Comparison of ENCODE assay signal across 16 mouse cellular contexts in genomic region chr15:81847861-81848260, GRCm38 (mm10). TPM values are rescaled to one million over a fixed set of nuclear protein-coding genes. Genes with fewer than 3 reads are reported as not detected.
DNase-seq lines count a peak whose midpoint lies in the region; ATAC-seq and TF ChIP-seq lines count a peak whose summit lies in the region.
"Had no signal": no experiment of that assay in that cellular context is flagged by ENCODE, and none has a peak within 500 bp of the region (broad histone marks: within the 10 kb centered on the region; RNA-seq: fewer than 3 reads in every experiment).

No protein-coding gene starts in this region.

- peak overlapping the region; percentile 74 for H3K27ac ChIP-seq in liver, adult 2 months (replicated peaks; ENCODE audit: insufficient read depth, low read depth, low read length)
- H3K27ac ChIP-seq in liver, embryonic 11.5 days (ENCODE audit: low read depth, low read length): no peak overlapping the region
- H3K27ac ChIP-seq in stomach, postnatal 0 days (replicated peaks): 0 out of 2 replicates have a peak overlapping the region, but pooled peaks have one; percentile 20
- H3K27ac ChIP-seq: embryonic facial prominence, embryonic 10.5 days; forebrain, embryonic 10.5 days; heart, embryonic 13.5 days; hindbrain, embryonic 13.5 days; hindbrain, postnatal 0 days had no signal

- no peak overlapping the region for H3K4me3 ChIP-seq in liver, adult 2 months (ENCODE audit: insufficient read depth, low read depth, low read length)
- no peak overlapping the region for H3K4me3 ChIP-seq in liver, embryonic 11.5 days (ENCODE audit: low read depth, low read length)
- H3K4me3 ChIP-seq in stomach, postnatal 0 days (ENCODE audit: low read depth, low read length): no peak overlapping the region
- H3K4me3 ChIP-seq: embryonic facial prominence, embryonic 10.5 days; erythroblast, embryonic 14.5 days; forebrain, embryonic 10.5 days; heart, embryonic 13.5 days; hindbrain, embryonic 13.5 days had no signal

- H3K27me3 ChIP-seq in liver, adult 2 months (ENCODE audit: control insufficient read depth, insufficient read depth, low read length): no peaks in the 10 kb centered on the region
- H3K27me3 ChIP-seq in liver, embryonic 11.5 days (replicated peaks; ENCODE audit: control insufficient read depth, insufficient read depth, low read length): no peaks in the 10 kb centered on the region
- no peaks in the 10 kb centered on the region for H3K27me3 ChIP-seq in stomach, postnatal 0 days (ENCODE audit: control insufficient read depth, insufficient read depth, low read length)
- H3K27me3 ChIP-seq: heart, embryonic 13.5 days; hindbrain, embryonic 13.5 days had no signal

- WGBS in liver, adult 2 months: 87% methylated on average over 5 of the region's 5 CpGs
- 85% methylated on average over 5 of the region's 5 CpGs for WGBS in liver, embryonic 11.5 days
- 69% methylated on average over 5 of the region's 5 CpGs for WGBS in stomach, postnatal 0 days

- no peak for TF ChIP-seq POLR2A in liver, adult 2 months (IDR thresholded peaks at IDR 0.05; ENCODE audit: extremely low read depth, insufficient read depth, low read length)

- intact Hi-C loops in heart, postnatal 10 days (cut with DNase I): no loop called here

- H3K4me1 ChIP-seq in liver, adult 2 months (ENCODE audit: control insufficient read depth, insufficient read depth, low read length): peaks cover 51% of the 10 kb centered on the region
- 0 out of 2 replicates have a peak, but pooled peaks cover 5% of the 10 kb centered on the region for H3K4me1 ChIP-seq in liver, embryonic 11.5 days (replicated peaks; ENCODE audit: control insufficient read depth, insufficient read depth, low read length)
- no peaks in the 10 kb centered on the region for H3K4me1 ChIP-seq in stomach, postnatal 0 days (replicated peaks; ENCODE audit: control insufficient read depth, insufficient read depth)
- H3K4me1 ChIP-seq: embryonic facial prominence, embryonic 10.5 days; hindbrain, embryonic 13.5 days had no signal

- DNase-seq in cerebellum, adult 11-12 months: peak; percentile 47
- no peak for DNase-seq in cerebellum, postnatal 10 days
- DNase-seq in heart, adult 11 months: peak; percentile 93
- DNase-seq in heart, postnatal 10 days: no peak
- no peak for DNase-seq in liver, adult 2 months (ENCODE audit: extremely low read depth, low read depth, low spot score)
- DNase-seq in liver, embryonic 11.5 days (ENCODE audit: low spot score): no peak
- DNase-seq in stomach, postnatal 0 days (ENCODE audit: low spot score): no peak
- no peak for DNase-seq in thymus, postnatal 36 days
- DNase-seq: gastrocnemius, postnatal 14 days had no signal

- peaks cover 35% of the 10 kb centered on the region for H3K36me3 ChIP-seq in liver, adult 2 months (ENCODE audit: control insufficient read depth, insufficient read depth, low read length)
- peaks cover 27% of the 10 kb centered on the region for H3K36me3 ChIP-seq in liver, embryonic 11.5 days (ENCODE audit: control insufficient read depth, insufficient read depth, low read length)
- H3K36me3 ChIP-seq in stomach, postnatal 0 days (ENCODE audit: control insufficient read depth, insufficient read depth, low read length): peaks cover 25% of the 10 kb centered on the region

- no peak overlapping the region for H3K4me2 ChIP-seq in liver, embryonic 11.5 days
- H3K4me2 ChIP-seq in stomach, postnatal 0 days (replicated peaks; ENCODE audit: low read depth): no peak overlapping the region
- H3K4me2 ChIP-seq: heart, embryonic 13.5 days; hindbrain, embryonic 13.5 days had no signal

- no peak for TF ChIP-seq EP300 in stomach, postnatal 0 days (optimal IDR thresholded peaks at IDR 0.05)

- ATAC-seq in liver, embryonic 11.5 days (replicated peaks; ENCODE audit: low FRiP score): no peak
- no peak for ATAC-seq in stomach, postnatal 0 days (ENCODE audit: low FRiP score, low TSS enrichment)
- ATAC-seq: forebrain, embryonic 14.5 days; hindbrain, postnatal 0 days had no signal

- peak overlapping the region; percentile 29 for H3K9ac ChIP-seq in liver, adult 2 months (ENCODE audit: low read depth, low read length)
- no peak overlapping the region for H3K9ac ChIP-seq in liver, embryonic 11.5 days (ENCODE audit: low read depth, low read length)
- H3K9ac ChIP-seq in stomach, postnatal 0 days (ENCODE audit: low read length): no peak overlapping the region
- H3K9ac ChIP-seq: heart, embryonic 13.5 days; hindbrain, embryonic 13.5 days had no signal

- H3K79me2 ChIP-seq in liver, adult 2 months (ENCODE audit: control insufficient read depth, insufficient read depth, low read length): peaks cover 28% of the 10 kb centered on the region

- TF ChIP-seq CTCF in liver, adult 2 months (IDR thresholded peaks at IDR 0.05; ENCODE audit: low read depth, low read length): no peak
- no peak for TF ChIP-seq CTCF in stomach, postnatal 0 days (IDR thresholded peaks at IDR 0.05; ENCODE audit: low read depth)

- H3K9me3 ChIP-seq in liver, embryonic 11.5 days (ENCODE audit: control insufficient read depth, low read length): no peaks in the 10 kb centered on the region
- H3K9me3 ChIP-seq in stomach, postnatal 0 days (ENCODE audit: control insufficient read depth, low read length): no peaks in the 10 kb centered on the region
- H3K9me3 ChIP-seq: embryonic facial prominence, embryonic 10.5 days; forebrain, embryonic 10.5 days; heart, embryonic 13.5 days; hindbrain, embryonic 13.5 days had no signal

RNA-seq across cellular contexts. Expression of gene Tob2, which starts 10.7 kb away (rescaled TPM):
- 10 to 100 TPM; 56.5 to 78.6 TPM for total RNA-seq in heart, postnatal 10 days (2021)
- total RNA-seq in liver, adult 2 months (2014; rRNA removed): 15.8 and 25.6 TPM in 2 replicates
- polyA plus RNA-seq in liver, adult 2 months (2012; rRNA removed): 20.9 and 21.6 TPM in 2 replicates
- 18.3 and 19.3 TPM in 2 replicates for polyA plus RNA-seq in liver, embryonic 11.5 days (2014; fragmentation: Nextera tagmentation; extraction: Ambion mirVana)
- polyA plus RNA-seq in stomach, postnatal 0 days (2015; fragmentation: Nextera tagmentation; extraction: Ambion mirVana): 18.8 and 20.5 TPM in 2 replicates

RNA-seq across cellular contexts. Expression of gene Phf5a, which starts 23.9 kb away (rescaled TPM):
- total RNA-seq in heart, postnatal 10 days (2021): 10 to 100 TPM; 51.7 to 56.0 TPM
- 12.3 and 15.6 TPM in 2 replicates for total RNA-seq in liver, adult 2 months (2014; rRNA removed)
- 27.5 and 28.7 TPM in 2 replicates for polyA plus RNA-seq in liver, adult 2 months (2012; rRNA removed)
- 224 and 237 TPM in 2 replicates for polyA plus RNA-seq in liver, embryonic 11.5 days (2014; fragmentation: Nextera tagmentation; extraction: Ambion mirVana)
- polyA plus RNA-seq in stomach, postnatal 0 days (2015; fragmentation: Nextera tagmentation; extraction: Ambion mirVana): 75.8 and 77.0 TPM in 2 replicates

RNA-seq across cellular contexts. Expression of gene Aco2, which starts 24.2 kb away (rescaled TPM):
- total RNA-seq in heart, postnatal 10 days (2021): 1,000 to 10,000 TPM; 1,895 to 1,910 TPM
- 170 and 187 TPM in 2 replicates for total RNA-seq in liver, adult 2 months (2014; rRNA removed)
- 127 TPM in 2 replicates for polyA plus RNA-seq in liver, adult 2 months (2012; rRNA removed)
- 177 and 185 TPM in 2 replicates for polyA plus RNA-seq in liver, embryonic 11.5 days (2014; fragmentation: Nextera tagmentation; extraction: Ambion mirVana)
- 130 and 141 TPM in 2 replicates for polyA plus RNA-seq in stomach, postnatal 0 days (2015; fragmentation: Nextera tagmentation; extraction: Ambion mirVana)

RNA-seq across cellular contexts. Expression of gene Tef, which starts 45.6 kb away (rescaled TPM):
- 10 to 100 TPM; 51.7 to 74.0 TPM for total RNA-seq in heart, postnatal 10 days (2021)
- total RNA-seq in liver, adult 2 months (2014; rRNA removed): 156 and 163 TPM in 2 replicates
- polyA plus RNA-seq in liver, adult 2 months (2012; rRNA removed): 34.6 and 35.0 TPM in 2 replicates
- 12.0 and 12.6 TPM in 2 replicates for polyA plus RNA-seq in liver, embryonic 11.5 days (2014; fragmentation: Nextera tagmentation; extraction: Ambion mirVana)
- polyA plus RNA-seq in stomach, postnatal 0 days (2015; fragmentation: Nextera tagmentation; extraction: Ambion mirVana): 17.1 and 21.2 TPM in 2 replicates

Comparison
In these comparisons a context has a peak if more than half of its experiments do, and no peak if none do; other contexts are left out.
1. DNase-seq: peak in cerebellum, adult 11-12 months (single experiment) and heart, adult 11 months (single experiment); none in cerebellum, postnatal 10 days (0 of 2), heart, postnatal 10 days (0 of 2), liver, adult 2 months (single experiment), liver, embryonic 11.5 days (single experiment), stomach, postnatal 0 days (single experiment) and thymus, postnatal 36 days (0 of 2).